Mouse (Mus musculus): ENCODE measurements at regions not wholly inside any gene's neighbourhood (a gene's known extent, or its start where the extent isn't known, plus 50 kb on each side); places are given as distances from the start of the nearest gene placed in this dataset.

DNA sequence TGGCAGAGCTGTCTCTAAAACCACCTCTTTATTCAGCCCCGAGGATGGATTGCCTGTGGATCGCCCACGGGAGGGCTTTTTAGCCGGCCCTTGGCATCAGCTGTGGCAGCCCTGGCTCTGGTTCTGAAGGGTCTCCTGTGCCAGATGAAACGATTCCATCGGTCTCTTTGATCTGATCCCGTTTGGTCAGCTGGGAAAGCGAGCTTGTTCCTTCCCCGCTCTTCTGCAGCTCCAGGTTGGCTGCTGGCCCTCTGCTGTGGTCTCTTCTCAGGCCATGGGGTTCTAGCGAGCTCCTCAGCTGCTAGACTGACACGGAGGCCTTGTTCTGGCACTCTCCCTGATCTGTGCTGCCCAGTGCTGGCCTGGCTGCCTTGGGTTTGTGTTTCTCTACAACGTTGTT lies 165.6 kb upstream of the Dkk2 start:
- H3K4me3 ChIP-seq: no peak overlapping the region
- H3K9me3 ChIP-seq (replicated peaks): 0 out of 2 replicates have a peak, but pooled peaks cover 3% of the 10 kb centered on the region
- WGBS: 73% methylated on average over 12 of the region's 12 CpGs
- ATAC-seq (ENCODE audit: insufficient number of reproducible peaks, low FRiP score): no peak
- no peak overlapping the region for H3K4me2 ChIP-seq
- H3K36me3 ChIP-seq: no peaks in the 10 kb centered on the region
- H3K27ac ChIP-seq (ENCODE audit: poor library complexity, severe bottlenecking): no peak overlapping the region
- peaks cover 4% of the 10 kb centered on the region; the same call in 1 of the 2 replicates for H3K27me3 ChIP-seq (replicated peaks)
- H3K4me1 ChIP-seq (replicated peaks): no peaks in the 10 kb centered on the region
- H3K9ac ChIP-seq: no peak overlapping the region

- peaks cover 4% of the 10 kb centered on the region; the same call in 1 of the 2 replicates for H3K27me3 ChIP-seq (replicated peaks)
- no peaks in the 10 kb centered on the region for H3K36me3 ChIP-seq
- ATAC-seq (ENCODE audit: insufficient number of reproducible peaks, low FRiP score): no peak
- H3K4me1 ChIP-seq (replicated peaks): no peaks in the 10 kb centered on the region
- no peak overlapping the region for H3K9ac ChIP-seq
- 0 out of 2 replicates have a peak, but pooled peaks cover 3% of the 10 kb centered on the region for H3K9me3 ChIP-seq (replicated peaks)
- H3K4me2 ChIP-seq: no peak overlapping the region
- 73% methylated on average over 6 of the region's 6 CpGs for WGBS
- no peak overlapping the region for H3K27ac ChIP-seq (ENCODE audit: poor library complexity, severe bottlenecking)
- H3K4me3 ChIP-seq: no peak overlapping the region
Measured at GRCm38 (mm10) chr3:131921161-131921560, 163.9 kb upstream of the Dkk2 start.

DNA sequence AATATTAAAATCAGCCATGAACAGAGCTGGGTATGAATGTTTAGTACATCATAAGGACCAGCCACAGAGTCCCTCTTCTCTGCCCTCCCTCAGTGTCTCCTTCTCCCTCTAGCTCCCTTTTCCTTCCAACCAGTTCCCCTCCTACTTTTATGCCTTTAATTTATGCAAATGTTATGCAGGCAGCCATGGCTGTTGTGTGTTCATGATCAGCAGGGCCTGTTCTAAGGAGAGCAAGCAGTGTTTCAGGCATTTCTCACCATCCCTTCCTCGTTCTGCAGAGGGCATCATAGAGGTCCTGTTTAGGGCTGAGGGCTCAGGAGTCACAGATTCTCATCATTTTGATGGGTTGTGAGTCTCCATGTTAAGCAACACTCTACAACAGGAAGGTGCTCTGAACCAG lies 162.4 kb upstream of the Dkk2 start:
- 38% methylated on average over 1 of the region's 1 CpGs for WGBS
- Histone ChIP-seq H3K4me3 (no peak overlapping the region), H3K36me3 (no peaks in the 10 kb centered on the region), H3K4me2 (no peak overlapping the region), H3K9ac (no peak overlapping the region), H3K27me3 (replicated peaks) (peaks cover 4% of the 10 kb centered on the region; the same call in 1 of the 2 replicates), H3K9me3 (replicated peaks) (0 out of 2 replicates have a peak, but pooled peaks cover 3% of the 10 kb centered on the region), H3K4me1 (replicated peaks) (no peaks in the 10 kb centered on the region), H3K27ac (ENCODE audit: poor library complexity, severe bottlenecking) (no peak overlapping the region)
- ATAC-seq (ENCODE audit: insufficient number of reproducible peaks, low FRiP score): no peak

- no peaks in the 10 kb centered on the region for H3K9me3 ChIP-seq (replicated peaks)
- ATAC-seq (ENCODE audit: insufficient number of reproducible peaks, low FRiP score): no peak
- 79% methylated on average over 7 of the region's 7 CpGs for WGBS
Measured at GRCm38 (mm10) chr3:131940896-131941295, 144.2 kb upstream of the Dkk2 start.

DNA sequence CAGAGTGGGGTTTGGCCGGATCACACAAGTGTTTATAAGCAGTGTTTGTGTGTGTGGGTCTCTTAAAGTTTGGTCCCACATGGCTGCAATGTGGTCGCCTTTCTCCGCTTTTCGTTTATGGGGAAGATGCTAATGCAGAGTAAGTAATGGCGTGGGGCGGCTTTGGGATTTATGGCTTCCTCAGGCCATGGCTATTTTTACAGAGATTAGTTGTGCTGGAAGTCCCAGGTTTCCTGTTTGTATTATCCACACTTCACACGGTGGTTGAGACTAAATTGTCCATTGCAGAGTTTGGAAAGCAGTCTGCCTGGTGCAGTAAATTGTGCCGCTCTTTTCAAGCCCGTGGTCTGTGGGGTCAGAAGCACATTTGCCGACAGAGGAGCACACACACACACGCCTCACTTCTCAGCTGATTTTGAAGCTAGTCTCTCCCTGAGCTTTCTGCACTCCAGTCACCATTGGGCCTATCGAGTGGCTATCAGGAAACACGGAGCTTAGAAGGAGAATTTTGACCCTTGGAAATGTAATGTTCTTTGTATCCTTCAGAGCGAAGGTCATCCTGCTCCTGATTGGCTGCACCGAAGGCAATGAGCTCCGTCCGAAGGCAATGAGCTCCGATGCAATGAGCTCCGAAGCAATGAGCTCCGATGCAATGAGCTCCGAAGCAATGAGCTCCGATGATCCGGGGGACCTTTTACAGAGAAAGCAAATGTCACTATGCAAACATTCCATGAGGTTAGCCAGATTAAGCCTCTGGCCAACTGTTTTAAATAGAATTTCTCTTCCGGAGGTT lies 142.9 kb upstream of the Dkk2 start:
- Histone ChIP-seq H3K36me3 (no peaks in the 10 kb centered on the region), H3K9ac (no peak overlapping the region), H3K4me1 (replicated peaks) (no peaks in the 10 kb centered on the region), H3K4me3 (no peak overlapping the region), H3K27ac (ENCODE audit: poor library complexity, severe bottlenecking) (no peak overlapping the region), H3K27me3 (replicated peaks) (no peaks in the 10 kb centered on the region), H3K4me2 (no peak overlapping the region), H3K9me3 (replicated peaks) (no peaks in the 10 kb centered on the region)
- no peak for ATAC-seq (ENCODE audit: insufficient number of reproducible peaks, low FRiP score)
- 79% methylated on average over 24 of the region's 24 CpGs for WGBS

More at GRCm38 (mm10) chr3:131940896-131941295, 144.2 kb upstream of the Dkk2 start:
- Histone ChIP-seq H3K27me3 (replicated peaks) (no peaks in the 10 kb centered on the region), H3K36me3 (no peaks in the 10 kb centered on the region), H3K4me3 (no peak overlapping the region), H3K4me2 (no peak overlapping the region), H3K4me1 (replicated peaks) (no peaks in the 10 kb centered on the region), H3K9ac (no peak overlapping the region), H3K27ac (ENCODE audit: poor library complexity, severe bottlenecking) (no peak overlapping the region)

GRCm38 (mm10) chr3:131943436-131943835 lies 141.7 kb upstream of the Dkk2 start:
- Histone ChIP-seq H3K9ac (no peak overlapping the region), H3K4me3 (no peak overlapping the region), H3K27me3 (replicated peaks) (no peaks in the 10 kb centered on the region), H3K4me2 (no peak overlapping the region), H3K4me1 (replicated peaks) (no peaks in the 10 kb centered on the region), H3K36me3 (no peaks in the 10 kb centered on the region), H3K9me3 (replicated peaks) (no peaks in the 10 kb centered on the region), H3K27ac (ENCODE audit: poor library complexity, severe bottlenecking) (no peak overlapping the region)
- ATAC-seq (ENCODE audit: insufficient number of reproducible peaks, low FRiP score): no peak
- WGBS: 75% methylated on average over 7 of the region's 7 CpGs

DNA sequence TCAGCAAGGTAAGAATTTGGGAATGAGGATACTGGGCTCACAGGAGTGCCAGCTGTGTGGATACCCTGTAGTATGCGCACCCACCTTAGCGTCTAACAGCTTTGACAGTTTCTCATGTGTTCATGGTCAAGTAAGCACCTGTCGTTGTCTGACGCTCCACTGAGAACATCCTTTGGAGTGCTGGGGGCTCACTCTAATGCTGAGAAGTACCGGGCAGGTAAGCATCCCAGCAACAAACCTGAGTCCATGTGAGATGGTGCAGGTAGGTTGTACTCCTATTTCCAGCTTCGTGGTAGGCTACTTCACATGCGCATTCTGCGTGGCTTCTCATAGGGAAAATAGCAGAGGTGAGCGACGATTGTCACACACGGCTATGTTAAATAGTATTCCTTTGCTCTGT lies 129.3 kb upstream of the Dkk2 start:
- WGBS: 88% methylated on average over 11 of the region's 11 CpGs
- H3K27ac ChIP-seq (ENCODE audit: poor library complexity, severe bottlenecking): no peak overlapping the region
- no peak overlapping the region for H3K4me3 ChIP-seq
- no peaks in the 10 kb centered on the region; the same call in 1 of the 2 replicates for H3K9me3 ChIP-seq (replicated peaks)
- H3K27me3 ChIP-seq (replicated peaks): no peaks in the 10 kb centered on the region
- H3K4me2 ChIP-seq: no peak overlapping the region
- no peaks in the 10 kb centered on the region for H3K4me1 ChIP-seq (replicated peaks)
- no peak overlapping the region for H3K9ac ChIP-seq
- no peak for ATAC-seq (ENCODE audit: insufficient number of reproducible peaks, low FRiP score)
- no peaks in the 10 kb centered on the region for H3K36me3 ChIP-seq

- Histone ChIP-seq H3K4me1 (replicated peaks) (no peaks in the 10 kb centered on the region), H3K27me3 (replicated peaks) (no peaks in the 10 kb centered on the region), H3K27ac (ENCODE audit: poor library complexity, severe bottlenecking) (no peak overlapping the region), H3K9me3 (replicated peaks) (no peaks in the 10 kb centered on the region; the same call in 1 of the 2 replicates), H3K36me3 (no peaks in the 10 kb centered on the region), H3K9ac (no peak overlapping the region), H3K4me2 (no peak overlapping the region), H3K4me3 (no peak overlapping the region)
- no peak for ATAC-seq (ENCODE audit: insufficient number of reproducible peaks, low FRiP score)
- WGBS: 88% methylated on average over 1 of the region's 1 CpGs
Measured at GRCm38 (mm10) chr3:131960636-131961035, 124.5 kb upstream of the Dkk2 start.

- Histone ChIP-seq H3K4me3 (no peak overlapping the region), H3K36me3 (no peaks in the 10 kb centered on the region), H3K27ac (ENCODE audit: poor library complexity, severe bottlenecking) (no peak overlapping the region), H3K4me1 (replicated peaks) (0 out of 2 replicates have a peak, but pooled peaks cover 4% of the 10 kb centered on the region), H3K9ac (no peak overlapping the region), H3K4me2 (no peak overlapping the region), H3K9me3 (replicated peaks) (no peaks in the 10 kb centered on the region; the same call in 1 of the 2 replicates), H3K27me3 (replicated peaks) (no peaks in the 10 kb centered on the region)
- ATAC-seq (ENCODE audit: insufficient number of reproducible peaks, low FRiP score): no peak
Measured at GRCm38 (mm10) chr3:131961571-131961970, 123.5 kb upstream of the Dkk2 start.

DNA sequence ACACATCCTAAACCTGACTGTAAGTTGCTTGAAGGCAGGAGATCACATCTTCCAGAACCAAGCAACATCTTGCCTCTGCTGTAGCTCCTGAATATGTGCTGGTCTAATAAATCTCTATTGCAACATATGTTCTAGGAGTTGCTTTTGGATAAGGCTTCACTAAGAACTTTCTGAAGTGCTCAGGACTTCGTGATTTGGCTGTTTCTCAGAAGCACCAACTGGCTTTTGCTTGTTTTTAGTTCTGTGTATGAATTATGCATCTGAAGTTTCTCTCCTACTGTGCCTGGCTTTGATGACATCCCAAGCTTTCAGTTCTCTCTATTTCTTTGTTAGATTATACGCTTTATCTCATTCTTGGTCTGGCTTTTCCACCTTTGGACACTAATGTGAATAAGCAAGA lies 122.2 kb upstream of the Dkk2 start:
- Histone ChIP-seq H3K27ac (ENCODE audit: poor library complexity, severe bottlenecking) (no peak overlapping the region), H3K9ac (no peak overlapping the region), H3K27me3 (replicated peaks) (no peaks in the 10 kb centered on the region), H3K9me3 (replicated peaks) (no peaks in the 10 kb centered on the region; the same call in 1 of the 2 replicates), H3K4me2 (no peak overlapping the region), H3K4me3 (no peak overlapping the region), H3K36me3 (no peaks in the 10 kb centered on the region), H3K4me1 (replicated peaks) (peaks cover 10% of the 10 kb centered on the region; the same call in 1 of the 2 replicates)
- no peak for ATAC-seq (ENCODE audit: insufficient number of reproducible peaks, low FRiP score)
- WGBS: 73% methylated on average over 2 of the region's 2 CpGs

DNA sequence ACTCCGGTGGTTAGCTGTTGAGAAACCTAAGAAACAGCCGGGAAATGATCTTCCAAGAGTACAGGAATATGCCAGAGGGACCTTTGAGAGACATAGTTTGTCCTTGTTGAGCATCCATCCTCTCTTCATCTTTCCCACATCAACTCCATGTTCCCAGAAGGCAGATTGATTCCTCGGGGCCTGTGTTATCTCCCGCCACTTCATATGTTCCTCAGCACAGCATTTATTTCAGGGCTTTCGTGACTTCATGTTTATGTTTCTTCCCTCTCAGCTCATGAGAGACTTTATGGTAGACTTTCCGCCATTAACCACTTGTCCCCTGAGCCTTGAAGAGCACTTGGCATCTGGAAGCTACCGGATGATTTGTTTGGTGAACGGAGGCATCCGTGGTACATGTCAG lies 120.1 kb upstream of the Dkk2 start:
- no peak for ATAC-seq (ENCODE audit: insufficient number of reproducible peaks, low FRiP score)
- WGBS: 85% methylated on average over 9 of the region's 9 CpGs
- H3K27me3 ChIP-seq (replicated peaks): no peaks in the 10 kb centered on the region
- no peaks in the 10 kb centered on the region for H3K36me3 ChIP-seq
- H3K4me1 ChIP-seq (replicated peaks): peaks cover 10% of the 10 kb centered on the region; the same call in 1 of the 2 replicates
- H3K9ac ChIP-seq: no peak overlapping the region
- no peak overlapping the region for H3K4me2 ChIP-seq
- H3K27ac ChIP-seq (ENCODE audit: poor library complexity, severe bottlenecking): no peak overlapping the region
- H3K9me3 ChIP-seq (replicated peaks): no peaks in the 10 kb centered on the region; the same call in 1 of the 2 replicates
- H3K4me3 ChIP-seq: no peak overlapping the region
